Mouse (Mus musculus) MEL-GATA-1-ER (cell line): ENCODE measurements around the gene Ddx6.
"Not testable (repeated sequence)": the region's sequence is repeated elsewhere in the genome, so short reads cannot be mapped to it uniquely, and the experiment has no call there.

Source experiments
- DNase-seq: peaks from one replicate; pipeline ENCODE4 v3.0.0-alpha.2; 2012; ENCODE audit warnings: low read depth; ENCODE audit errors: extremely low read depth

Ddx6 gene

GRCm38 (mm10) chr9:44604779-44605615, at the start of gene Ddx6:
Ddx6 (plus strand) TSS chr9:44604892.
- peak; percentile 39 for DNase-seq

GRCm38 (mm10) chr9:44561597-44561996, 43.1 kb upstream of the Ddx6 start, which contains the start of gene Cxcr5:
Cxcr5 (minus strand) TSS chr9:44561877.
- peak; percentile 60 for DNase-seq

- no peak for DNase-seq
These were observed 41.8 kb upstream of the Ddx6 start for GRCm38 (mm10) chr9:44562936-44563335.

GRCm38 (mm10) chr9:44565367-44565766, 39.3 kb upstream of the Ddx6 start:
- DNase-seq = peak; percentile 95

- DNase-seq = peak; percentile 79
These were observed 37.2 kb upstream of the Ddx6 start for GRCm38 (mm10) chr9:44567338-44568082.

GRCm38 (mm10) chr9:44568083-44568455, 36.6 kb upstream of the Ddx6 start:
- no peak for DNase-seq

GRCm38 (mm10) chr9:44570939-44571382, 33.7 kb upstream of the Ddx6 start:
- DNase-seq = no peak

- no peak for DNase-seq
These were observed 31.4 kb upstream of the Ddx6 start for GRCm38 (mm10) chr9:44573306-44573705.

GRCm38 (mm10) chr9:44575095-44575494, 29.6 kb upstream of the Ddx6 start:
- DNase-seq = no peak

- DNase-seq = not testable (repeated sequence)
These were observed 28.6 kb upstream of the Ddx6 start for GRCm38 (mm10) chr9:44576046-44576445.

GRCm38 (mm10) chr9:44579392-44579791, 25.3 kb upstream of the Ddx6 start:
- DNase-seq = peak; percentile 86

GRCm38 (mm10) chr9:44580085-44580484, 24.6 kb upstream of the Ddx6 start:
- no peak for DNase-seq

GRCm38 (mm10) chr9:44581423-44581822, 23.3 kb upstream of the Ddx6 start:
- no peak for DNase-seq

GRCm38 (mm10) chr9:44582390-44582789, 22.3 kb upstream of the Ddx6 start:
- DNase-seq = no peak

- no peak for DNase-seq
These were observed 17.9 kb upstream of the Ddx6 start for GRCm38 (mm10) chr9:44586640-44587261.

GRCm38 (mm10) chr9:44587262-44588160, 17.2 kb upstream of the Ddx6 start:
- DNase-seq = no peak

- DNase-seq = no peak
These were observed 16.1 kb upstream of the Ddx6 start for GRCm38 (mm10) chr9:44588605-44589004.

- DNase-seq = no peak
These were observed 15.6 kb upstream of the Ddx6 start for GRCm38 (mm10) chr9:44589095-44589494.

- no peak for DNase-seq
These were observed 13.7 kb upstream of the Ddx6 start for GRCm38 (mm10) chr9:44590969-44591368.

GRCm38 (mm10) chr9:44591595-44592188, 13.0 kb upstream of the Ddx6 start:
- no peak for DNase-seq
